In the genomic region with DNA sequence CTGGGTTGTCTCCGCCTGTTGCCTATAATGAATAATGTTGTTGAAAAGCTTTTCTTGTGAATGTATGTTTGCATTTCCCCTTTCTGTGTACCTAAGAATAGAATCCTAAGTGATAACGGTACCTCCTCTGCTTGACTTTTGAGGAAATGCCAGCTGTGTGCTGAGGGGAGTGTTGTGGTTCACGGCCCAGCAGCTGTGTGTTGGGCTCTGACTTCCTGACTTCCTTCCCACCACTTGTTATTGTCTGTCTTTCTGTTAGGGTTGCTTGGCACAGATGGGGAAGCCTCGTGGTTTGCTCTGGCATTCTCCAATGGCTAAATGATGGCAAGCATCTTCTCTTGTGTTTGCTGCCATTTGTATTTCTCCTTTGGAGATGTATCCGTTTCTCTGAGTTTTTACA, we compare ENCODE assay signal across 13 mouse cellular contexts.
DNase-seq lines count a peak whose midpoint lies in the region; ATAC-seq and TF ChIP-seq lines count a peak whose summit lies in the region.
"Had no signal": no experiment of that assay in that cellular context is flagged by ENCODE, and none has a peak within 500 bp of the region (broad histone marks: within the 10 kb centered on the region; RNA-seq: fewer than 3 reads in every experiment).

No protein-coding gene starts in this region.

- no peak for ATAC-seq in CD4-positive, CD25-positive, alpha-beta regulatory T cell, adult 4 months
- peak; percentile 77 for ATAC-seq in neutrophil, adult 5-6 weeks (ENCODE audit: extremely low read depth, insufficient number of reproducible peaks, low FRiP score, poor library complexity, severe bottlenecking)
- no peak for ATAC-seq in hindbrain, embryonic 14.5 days (ENCODE audit: low FRiP score)
- ATAC-seq: hindbrain, postnatal 0 days had no signal

- TF ChIP-seq CTCF in heart, adult 2 months (IDR thresholded peaks at IDR 0.05), result no peak

- no peaks in the 10 kb centered on the region for H3K79me2 ChIP-seq in heart, adult 2 months (replicated peaks; ENCODE audit: control insufficient read depth, insufficient read depth, low read length)

- no peak for TF ChIP-seq POLR2A in heart, adult 2 months (IDR thresholded peaks at IDR 0.05; ENCODE audit: insufficient read depth, low read depth, low read length)

- H3K4me2 ChIP-seq in hindbrain, embryonic 14.5 days (replicated peaks), result no peak overlapping the region
- H3K4me2 ChIP-seq: liver, embryonic 13.5 days had no signal

- H3K4me1 ChIP-seq in hindbrain, embryonic 14.5 days (replicated peaks; ENCODE audit: control insufficient read depth, insufficient read depth, low read length), result no peaks in the 10 kb centered on the region
- H3K4me1 ChIP-seq in heart, adult 2 months (ENCODE audit: control insufficient read depth, insufficient read depth, low read length), result peaks cover 5% of the 10 kb centered on the region

- WGBS in hindbrain, embryonic 14.5 days, result 74% methylated on average over 5 of the region's 5 CpGs
- 36% methylated on average over 5 of the region's 5 CpGs for WGBS in heart, adult 2 months

- H3K27ac ChIP-seq in hindbrain, embryonic 14.5 days, result no peak overlapping the region
- H3K27ac ChIP-seq in heart, adult 2 months, result no peak overlapping the region
- H3K27ac ChIP-seq: hindbrain, postnatal 0 days; liver, embryonic 13.5 days had no signal

- H3K9ac ChIP-seq in hindbrain, embryonic 14.5 days, result no peak overlapping the region
- no peak overlapping the region for H3K9ac ChIP-seq in heart, adult 2 months (ENCODE audit: low read depth, low read length)
- H3K9ac ChIP-seq: liver, embryonic 13.5 days had no signal

- intact Hi-C loops in heart, adult 2 months (cut with DNase I), result loop anchor here (5.0 kb wide), 1 partner anchor 353 kb away; no protein-coding TSS in a partner anchor

- no peaks in the 10 kb centered on the region for H3K9me3 ChIP-seq in hindbrain, embryonic 14.5 days (ENCODE audit: control insufficient read depth, low read length)
- H3K9me3 ChIP-seq: liver, embryonic 13.5 days had no signal

- no peaks in the 10 kb centered on the region for H3K27me3 ChIP-seq in hindbrain, embryonic 14.5 days (ENCODE audit: control insufficient read depth, insufficient read depth, low read length)
- H3K27me3 ChIP-seq in heart, adult 2 months (ENCODE audit: control insufficient read depth, insufficient read depth, low read length), result no peaks in the 10 kb centered on the region
- H3K27me3 ChIP-seq: liver, embryonic 13.5 days had no signal

- no peak for TF ChIP-seq EP300 in heart, adult 2 months (IDR thresholded peaks at IDR 0.05; ENCODE audit: insufficient read depth, low read depth, low read length)

- peak; percentile 16 for DNase-seq in CD4-positive, CD25-positive, alpha-beta regulatory T cell, adult 2 months (ENCODE audit: low read depth, low spot score)
- peak; percentile 71 for DNase-seq in 3T3-L1 (ENCODE audit: low read depth, low spot score)
- peak; percentile 14 for DNase-seq in brain, adult 2 months (ENCODE audit: low read depth, low spot score)
- DNase-seq in urinary bladder, postnatal 10 days (ENCODE audit: low spot score), result no peak
- DNase-seq in hindbrain, embryonic 14.5 days (ENCODE audit: low spot score), result no peak
- no peak for DNase-seq in heart, adult 2 months
- DNase-seq: cerebellum, postnatal 14 days; kidney, postnatal 14 days; liver, embryonic 13.5 days; midbrain, embryonic 14.5 days had no signal

- H3K4me3 ChIP-seq in hindbrain, embryonic 14.5 days (replicated peaks; ENCODE audit: low read length), result no peak overlapping the region
- no peak overlapping the region for H3K4me3 ChIP-seq in heart, adult 2 months
- H3K4me3 ChIP-seq: liver, embryonic 13.5 days had no signal

- no peaks in the 10 kb centered on the region for H3K36me3 ChIP-seq in hindbrain, embryonic 14.5 days (replicated peaks; ENCODE audit: control insufficient read depth, insufficient read depth)
- no peaks in the 10 kb centered on the region for H3K36me3 ChIP-seq in heart, adult 2 months (ENCODE audit: control insufficient read depth, insufficient read depth, low read length)
- H3K36me3 ChIP-seq: liver, embryonic 13.5 days had no signal

Comparison
In these comparisons a context has a peak if more than half of its experiments do, and no peak if none do; other contexts are left out.
1. DNase-seq: peak in CD4-positive, CD25-positive, alpha-beta regulatory T cell, adult 2 months (single experiment), 3T3-L1 (single experiment) and brain, adult 2 months (single experiment); none in urinary bladder, postnatal 10 days (single experiment), hindbrain, embryonic 14.5 days (single experiment) and heart, adult 2 months (0 of 2).